Mouse (Mus musculus): ENCODE measurements around the gene Eif5b.
A peak's percentile ranks its signal among the peaks of the same experiment; 100 is the strongest.
"Not testable (repeated sequence)": the region's sequence is repeated elsewhere in the genome, so short reads cannot be mapped to it uniquely, and the experiment has no call there.

Eif5b gene

DNA sequence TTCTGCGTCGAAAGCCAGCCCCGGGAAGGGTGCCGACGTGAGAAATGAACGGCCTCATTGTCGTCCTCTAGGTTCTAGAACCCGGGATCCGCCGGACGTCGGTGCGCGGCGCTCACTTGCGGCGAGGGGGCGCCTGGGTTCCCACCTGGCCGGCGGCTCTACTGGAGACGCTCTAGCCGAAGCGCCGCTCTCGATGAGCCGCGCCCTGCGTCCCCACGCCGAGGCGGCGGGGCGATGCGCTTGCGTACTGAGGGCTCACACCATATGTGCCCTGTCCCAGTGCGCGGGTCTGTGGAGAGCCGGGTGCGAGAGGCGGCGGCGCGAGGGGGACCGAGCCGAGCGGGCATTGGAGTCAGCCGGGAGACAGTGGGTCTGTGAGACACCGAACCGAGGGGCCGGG lies at the start of gene Eif5b, which contains the start of gene Txndc9:
Gene Eif5b, plus strand, starts transcription at position 144 of the 400 bp plus-strand sequence.
Gene Txndc9, minus strand, starts transcription at position 27 of the 400 bp plus-strand sequence.
- DNase-seq (ENCODE audit: extremely low read depth, low read depth), result peak; percentile 81

DNA sequence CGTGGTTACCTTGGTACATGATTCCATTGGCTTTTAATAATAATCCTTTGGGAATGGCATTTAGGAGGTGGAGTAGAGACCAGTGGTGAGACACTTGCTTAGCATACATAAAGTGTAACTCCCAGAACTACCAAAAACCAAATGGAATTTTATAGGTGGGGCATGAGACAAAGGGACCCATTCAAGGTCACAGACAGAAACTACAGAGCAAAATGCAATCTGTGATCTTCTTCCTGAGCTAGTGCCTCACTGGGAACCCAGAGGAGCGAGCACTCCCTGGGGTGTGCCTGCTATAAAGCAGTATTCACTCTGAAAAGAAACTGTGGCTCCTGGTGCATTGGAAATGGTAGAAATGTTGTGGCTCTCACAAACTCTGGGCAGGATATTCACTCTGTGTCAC lies 48.9 kb upstream of the Eif5b start:
- DNase-seq (ENCODE audit: extremely low read depth, low read depth), result no peak

DNA sequence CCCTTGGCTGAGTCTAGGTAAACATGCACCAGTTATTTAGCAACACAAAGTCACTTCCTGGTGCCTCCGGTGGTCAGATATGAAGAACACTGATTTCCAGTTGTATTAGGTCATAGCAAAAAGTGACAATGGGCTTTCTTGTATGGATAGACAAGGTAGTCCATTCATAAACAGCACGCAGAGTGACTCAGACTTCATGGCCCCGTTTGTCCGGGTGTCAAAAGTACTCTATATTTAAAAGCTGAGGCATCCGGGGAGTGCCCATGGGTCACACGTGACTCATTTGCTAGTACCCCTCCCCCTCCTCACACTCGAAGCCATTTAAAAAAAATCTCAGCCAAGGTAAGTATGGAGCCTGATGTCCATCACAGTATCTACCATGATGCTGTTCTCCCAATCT lies 43.0 kb upstream of the Eif5b start:
- no peak for DNase-seq (ENCODE audit: extremely low read depth, low read depth)

DNA sequence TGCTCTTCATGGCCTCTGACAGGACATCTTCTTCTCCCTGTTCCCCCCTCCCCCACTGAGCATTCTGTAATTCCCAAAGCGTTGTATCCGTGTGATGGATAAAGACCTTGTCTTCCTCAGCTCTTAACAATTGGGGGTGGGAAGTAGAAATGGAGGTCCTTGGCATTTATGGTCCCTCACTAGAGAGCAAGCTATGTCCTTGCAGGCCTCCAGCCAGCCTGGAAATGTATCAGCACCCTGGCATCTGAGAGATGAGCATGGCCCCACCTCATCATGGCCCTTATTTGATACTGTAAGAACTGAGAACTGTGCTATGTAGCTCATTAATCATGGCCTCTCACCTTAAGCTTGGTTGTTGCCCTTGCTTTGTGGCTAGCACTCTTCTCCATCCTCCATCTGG lies 42.6 kb upstream of the Eif5b start:
- no peak for DNase-seq (ENCODE audit: extremely low read depth, low read depth)

DNA sequence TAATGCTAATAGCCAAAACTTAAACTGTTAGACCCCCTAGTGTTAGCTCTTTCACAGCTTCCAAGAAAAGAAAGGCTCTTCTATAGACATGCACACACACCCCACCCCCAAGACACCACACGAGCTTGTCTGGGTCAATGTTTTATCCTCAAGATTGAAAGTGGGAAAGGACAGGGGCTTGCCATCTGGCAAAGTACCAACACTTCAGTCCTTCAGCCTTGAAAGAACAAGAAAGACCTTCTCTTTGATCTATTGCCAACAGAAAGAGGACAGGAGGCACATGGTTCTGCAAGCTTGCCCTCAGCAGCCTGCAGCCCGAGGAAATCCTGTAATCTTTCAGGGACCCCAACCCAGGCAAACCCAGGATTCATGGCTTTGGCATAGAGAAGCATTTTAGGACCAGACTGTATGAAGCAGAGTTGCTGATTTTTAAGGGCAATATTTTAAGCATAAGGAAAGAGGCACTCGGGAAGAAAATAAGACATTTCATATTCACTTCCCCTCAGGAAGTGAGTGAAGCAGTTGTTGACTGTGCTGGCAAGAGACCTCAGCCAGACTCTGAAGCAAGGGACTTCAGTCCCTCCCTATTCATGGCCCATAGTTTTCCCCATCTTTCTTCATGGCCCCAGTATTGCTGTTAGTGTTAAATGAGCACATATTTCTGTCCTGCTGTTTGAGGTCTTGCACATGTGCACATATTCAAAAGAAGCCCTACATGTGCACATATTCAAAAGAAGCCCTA lies 40.9 kb upstream of the Eif5b start:
- DNase-seq (ENCODE audit: extremely low read depth, low read depth), result no peak

DNA sequence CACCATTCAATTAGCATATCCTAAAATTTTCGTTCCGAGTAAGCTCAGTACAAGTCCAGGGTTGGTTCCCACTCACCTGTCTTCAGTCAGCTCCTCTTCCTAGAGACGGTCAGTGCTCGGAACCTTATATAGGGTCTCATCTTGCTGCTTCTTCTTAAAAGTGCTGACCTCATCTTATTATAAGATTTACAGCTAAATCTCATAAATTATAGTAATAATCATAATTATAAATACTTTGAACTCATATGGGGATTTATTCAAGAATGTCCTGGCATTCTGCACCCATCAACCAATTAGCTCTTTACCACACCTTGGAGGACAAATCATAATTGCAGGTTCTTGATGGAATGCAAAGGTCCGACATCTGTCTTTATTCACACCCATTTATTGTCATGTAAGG lies 40.2 kb upstream of the Eif5b start, which contains the start of gene Lyg1:
Gene Lyg1, minus strand, starts transcription at position 101 of the 400 bp plus-strand sequence.
- DNase-seq (ENCODE audit: extremely low read depth, low read depth), result no peak

DNA sequence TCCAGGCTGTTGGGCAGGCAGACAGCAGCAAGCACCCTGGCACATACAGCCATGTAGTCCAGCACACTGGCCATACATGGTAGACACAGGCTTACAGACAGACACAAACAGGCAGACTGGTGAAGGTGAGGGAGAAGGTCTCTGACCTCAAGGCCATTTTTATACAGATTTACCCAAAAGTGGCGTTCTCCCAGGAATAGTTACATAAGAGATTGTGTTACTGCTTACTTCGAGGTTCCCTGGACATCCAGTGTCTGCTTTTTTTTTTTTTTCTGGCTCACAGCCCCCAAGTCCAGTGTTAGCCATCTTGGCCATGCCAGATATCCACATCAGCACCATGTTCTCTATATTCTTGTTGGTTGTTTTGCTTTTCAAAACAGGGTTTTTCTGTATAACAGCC lies 39.3 kb upstream of the Eif5b start:
- DNase-seq (ENCODE audit: extremely low read depth, low read depth), result no peak

DNA sequence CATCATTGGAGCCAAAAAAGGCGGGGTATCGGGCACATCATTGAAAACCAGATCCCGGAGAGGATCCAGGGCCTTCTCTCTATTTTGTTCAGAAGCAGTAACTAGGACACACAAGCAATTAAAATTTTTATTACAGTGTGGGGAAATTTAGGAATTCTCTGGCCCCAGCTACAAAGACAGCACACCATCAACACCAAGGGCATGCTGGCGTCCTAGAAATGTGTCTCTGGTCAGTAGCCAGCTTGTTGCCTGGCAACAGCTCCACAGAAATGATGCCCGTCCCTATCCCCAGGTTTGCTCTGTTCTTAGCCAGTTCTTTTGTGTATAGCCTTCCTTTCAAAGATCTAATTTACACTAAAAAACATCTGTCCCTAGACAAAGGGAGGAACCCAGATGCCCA lies 38.3 kb upstream of the Eif5b start:
- no peak for DNase-seq (ENCODE audit: extremely low read depth, low read depth)

DNA sequence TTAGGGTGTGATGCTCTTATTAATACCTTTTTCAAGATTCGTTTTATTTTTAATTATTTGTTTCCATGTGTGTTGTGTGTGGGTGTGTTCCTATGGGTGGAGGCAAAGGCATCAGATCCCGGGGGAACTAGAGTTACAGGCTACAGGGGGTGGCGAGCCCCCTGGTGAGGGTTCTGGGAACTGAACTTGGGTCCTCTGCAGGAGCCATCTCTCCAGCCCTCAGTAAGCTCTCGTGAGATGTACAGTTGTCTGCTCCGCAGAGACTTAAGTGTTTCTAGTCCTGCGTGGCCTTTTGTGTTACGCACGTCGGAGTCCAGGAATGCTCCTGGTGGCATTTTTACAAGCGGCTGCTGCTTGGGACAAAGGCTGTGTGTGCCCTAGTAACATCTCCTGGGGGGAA lies 32.2 kb upstream of the Eif5b start:
- no peak for DNase-seq (ENCODE audit: extremely low read depth, low read depth)

DNA sequence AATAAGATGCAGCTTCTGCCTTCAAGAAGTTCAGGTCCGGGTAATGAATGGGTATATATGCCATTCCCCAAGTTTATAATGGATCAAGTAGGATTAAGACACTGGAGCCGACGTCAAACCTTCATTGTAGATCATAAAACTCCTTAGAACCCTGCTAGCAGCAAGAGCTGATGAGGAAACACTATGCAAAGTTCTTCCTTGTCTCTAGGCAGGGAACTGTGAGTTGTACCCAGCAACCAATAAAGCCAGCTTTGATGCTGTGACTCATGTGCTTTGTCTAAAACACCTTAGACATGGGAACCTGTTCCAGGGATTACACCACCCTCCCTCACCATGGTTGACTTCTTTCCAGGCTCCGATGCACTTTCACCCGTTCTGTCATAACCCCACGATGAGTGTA lies 29.1 kb upstream of the Eif5b start:
- DNase-seq (ENCODE audit: extremely low read depth, low read depth), result no peak

DNA sequence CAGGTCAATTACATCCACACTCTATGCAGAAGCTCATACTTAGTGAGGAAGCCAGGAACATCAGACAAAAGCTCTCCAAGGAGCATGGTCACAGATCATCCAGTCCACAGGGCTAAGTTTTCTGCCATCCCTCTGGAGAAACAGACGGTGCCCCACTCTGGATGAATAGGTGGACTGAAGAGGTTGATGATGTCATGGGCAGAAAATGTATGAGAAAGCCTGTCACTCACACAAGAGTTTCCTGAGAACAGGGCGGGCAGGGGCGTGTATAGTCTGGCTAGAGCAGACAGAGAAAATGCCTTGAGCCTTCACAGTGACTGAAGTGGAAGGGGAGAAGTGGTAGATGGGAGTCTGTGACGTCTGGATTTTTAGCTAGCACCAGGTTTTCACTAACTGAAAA lies 26.3 kb upstream of the Eif5b start:
- DNase-seq (ENCODE audit: extremely low read depth, low read depth), result no peak

DNA sequence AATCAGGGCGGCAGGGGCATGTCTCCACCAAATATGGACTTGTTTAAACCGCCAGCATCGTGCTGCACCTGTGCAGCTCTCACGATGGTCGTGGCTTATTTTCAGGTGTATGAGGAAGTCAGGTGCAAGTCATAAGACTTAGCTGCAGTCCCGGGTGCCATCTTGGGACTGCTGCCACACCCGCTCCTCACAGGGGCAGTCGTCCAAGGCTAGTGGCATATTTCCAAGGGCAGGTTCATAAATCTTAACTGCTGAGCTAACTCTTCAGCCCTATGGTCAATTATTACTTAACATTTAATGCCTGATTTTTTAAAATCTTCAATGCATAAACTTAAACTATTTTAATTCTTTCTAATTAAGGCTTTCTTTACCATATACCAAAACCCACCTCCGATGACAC lies 21.1 kb upstream of the Eif5b start:
- not testable (repeated sequence) for DNase-seq (ENCODE audit: extremely low read depth, low read depth)

DNA sequence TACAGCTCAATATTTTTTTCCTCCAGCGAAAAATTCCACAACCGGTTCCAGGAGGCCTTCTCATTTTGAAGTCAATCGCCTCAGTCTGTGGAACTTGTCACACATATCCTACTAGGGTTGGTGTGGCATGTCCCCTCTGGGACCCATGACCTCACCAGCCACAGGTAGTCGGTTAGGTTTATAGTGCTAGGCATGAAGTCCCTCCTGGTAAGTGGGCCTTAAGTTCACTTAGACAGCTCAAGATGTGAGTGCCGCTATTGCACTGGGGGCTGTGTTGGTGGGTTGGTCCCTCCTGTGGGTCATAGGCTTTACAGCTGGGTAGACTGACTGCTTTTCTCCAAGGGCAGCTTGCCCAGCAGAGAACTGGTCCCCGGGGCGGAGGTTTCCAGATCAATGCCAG lies 20.5 kb upstream of the Eif5b start:
- DNase-seq (ENCODE audit: extremely low read depth, low read depth), result no peak

DNA sequence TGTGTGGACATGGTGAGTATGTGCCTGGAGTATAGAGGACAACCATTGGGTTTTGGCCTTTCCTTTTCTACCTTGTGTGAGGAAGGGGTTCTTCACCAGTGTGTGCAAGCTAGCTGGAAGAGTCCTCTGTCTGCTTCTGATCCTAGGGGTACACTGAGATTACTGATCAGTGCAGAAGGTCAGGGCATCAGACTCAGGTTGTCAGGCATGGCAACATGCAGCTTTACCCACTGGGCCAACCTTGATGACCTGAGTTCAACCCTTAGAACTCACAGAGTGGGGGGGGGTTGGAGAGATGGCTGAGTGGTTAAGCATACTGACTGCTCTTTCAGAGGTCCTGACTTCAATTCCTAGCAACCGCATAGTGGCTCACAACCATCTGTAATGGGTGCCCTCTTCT lies 13.5 kb upstream of the Eif5b start:
- no peak for DNase-seq (ENCODE audit: extremely low read depth, low read depth)

DNA sequence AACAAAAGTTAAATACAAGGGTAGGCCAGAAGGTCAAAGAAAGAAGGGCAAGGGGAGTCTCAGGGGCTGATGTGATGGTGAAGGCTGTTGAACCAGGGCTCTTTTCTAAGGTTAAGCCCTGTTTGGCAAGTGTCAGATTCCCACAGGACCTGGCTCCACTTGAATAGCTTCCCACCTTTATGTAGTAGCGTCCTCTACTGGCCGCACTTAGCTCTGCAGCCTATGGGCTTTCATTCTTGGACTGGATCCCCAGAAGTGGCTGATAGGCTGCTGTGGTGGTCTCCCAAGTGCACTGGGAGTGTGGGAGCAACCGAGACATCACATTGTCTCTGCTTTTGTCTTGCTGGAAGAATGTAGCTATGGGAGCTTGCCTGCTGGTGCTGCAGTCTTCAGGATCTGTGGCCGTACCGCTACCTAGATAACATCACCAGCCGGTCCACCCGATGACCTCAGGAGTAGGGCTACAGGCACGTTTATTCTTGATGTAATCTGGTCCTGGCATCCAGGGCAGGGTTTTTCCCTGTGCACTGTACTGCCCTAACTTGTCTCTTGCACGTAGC lies 12.0 kb upstream of the Eif5b start:
- DNase-seq (ENCODE audit: extremely low read depth, low read depth), result no peak

DNA sequence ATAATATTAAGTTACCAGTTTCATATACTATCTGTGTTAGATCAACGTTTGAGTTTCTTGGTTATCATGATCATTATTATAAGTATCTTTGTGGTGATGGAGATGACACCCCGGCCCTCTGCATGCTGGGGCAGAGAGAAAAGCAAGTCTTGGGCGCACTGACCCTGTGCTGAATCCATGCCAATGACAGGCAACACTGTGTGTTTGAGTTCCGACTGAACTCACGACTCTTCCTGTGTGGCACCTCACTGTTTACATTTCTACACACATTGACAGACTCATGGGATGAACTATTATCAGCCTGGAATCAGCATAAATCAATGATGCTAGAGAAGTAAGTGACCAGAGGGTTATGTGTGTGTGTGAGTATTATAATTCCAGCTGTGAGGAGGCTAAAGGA lies 10.0 kb upstream of the Eif5b start:
- no peak for DNase-seq (ENCODE audit: extremely low read depth, low read depth)

DNA sequence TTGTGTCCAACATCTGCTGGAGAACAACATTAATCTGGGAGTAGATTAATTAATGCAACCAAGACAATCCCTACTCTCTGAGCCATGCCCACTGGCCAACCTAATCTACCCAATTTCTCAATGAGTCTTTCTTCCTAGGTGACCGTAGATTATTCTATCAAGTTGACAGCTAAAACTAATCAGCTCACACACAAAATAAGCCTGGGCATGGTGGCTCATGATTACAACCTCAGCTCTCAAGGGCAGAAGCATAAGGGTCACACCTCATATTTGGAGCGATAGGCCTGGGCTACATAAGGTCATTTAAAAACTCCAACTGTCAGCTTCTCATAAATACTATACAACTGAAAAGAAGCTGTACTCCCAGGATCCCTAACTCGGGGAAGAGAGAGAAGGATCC lies 1.6 kb upstream of the Eif5b start:
- no peak for DNase-seq (ENCODE audit: extremely low read depth, low read depth)

DNA sequence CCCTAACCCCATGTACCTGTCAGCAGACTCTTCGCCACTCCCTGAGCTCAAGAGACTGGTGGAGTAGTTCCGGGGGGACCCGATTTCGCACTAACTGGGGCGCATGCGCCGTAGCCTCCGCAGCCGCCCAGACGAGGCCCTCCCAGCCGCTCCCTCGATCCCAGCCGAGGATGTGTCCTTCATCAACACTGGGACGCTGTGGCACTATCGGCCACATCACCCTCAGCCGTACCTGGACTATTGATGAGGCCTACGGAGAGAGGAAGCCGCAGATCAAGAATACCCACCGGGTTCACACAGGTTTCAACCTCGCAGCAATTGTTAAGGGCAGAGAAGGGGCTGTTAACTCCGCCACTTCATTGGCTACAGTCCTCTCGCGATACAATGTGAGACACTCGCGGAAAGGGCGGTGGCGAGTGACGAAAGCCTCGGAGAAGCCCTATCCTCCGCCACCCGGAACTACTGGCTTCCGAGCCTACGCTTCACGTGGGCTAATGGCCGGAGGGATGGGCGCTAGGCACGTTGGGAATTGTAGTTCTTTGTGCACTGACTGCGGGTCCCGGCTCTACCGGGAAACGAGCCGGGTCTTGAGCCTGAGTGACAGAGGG lies 829 bp upstream of the Eif5b start:
- DNase-seq (ENCODE audit: extremely low read depth, low read depth), result peak; percentile 97

DNA sequence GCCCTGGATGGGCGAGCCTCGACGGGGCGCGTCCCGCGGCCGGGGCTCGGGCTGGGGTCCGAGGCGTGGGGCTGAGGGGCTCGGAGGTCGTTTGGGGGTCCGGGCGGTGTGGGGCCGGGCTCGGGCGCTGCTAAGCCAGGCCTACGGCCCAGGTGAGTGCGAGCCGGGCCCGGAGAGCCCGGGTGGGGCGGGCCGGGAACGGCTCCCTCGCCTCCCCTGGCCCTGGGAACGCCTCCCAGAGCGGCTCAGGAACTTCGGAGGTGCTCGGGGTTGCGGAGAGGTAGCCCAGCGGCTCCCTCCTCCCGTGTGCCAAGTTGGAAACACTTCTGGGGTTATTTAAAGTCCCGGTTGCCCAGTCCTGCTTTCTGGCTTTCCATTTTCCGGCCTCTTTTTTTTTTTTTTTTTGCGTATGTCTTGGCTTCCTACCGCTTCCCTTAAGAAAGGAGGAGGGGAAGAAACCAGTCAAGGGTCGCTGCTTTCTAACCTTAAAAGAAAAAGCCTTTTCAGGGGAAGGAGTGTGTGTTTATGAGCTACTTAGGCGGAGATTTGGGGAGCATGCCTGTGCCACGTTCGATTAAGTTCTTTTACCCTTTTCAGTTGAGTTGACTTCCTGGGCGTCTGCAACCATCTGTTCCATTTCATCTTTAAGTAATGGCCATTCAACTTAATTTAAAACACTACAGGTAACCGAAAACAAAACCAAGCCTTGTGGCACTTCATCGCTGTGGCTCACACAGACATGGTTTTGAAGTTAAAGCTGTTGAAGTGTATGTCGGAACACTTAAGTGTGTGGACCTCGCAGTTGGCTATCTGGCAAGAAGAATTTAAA lies 775 bp downstream of the Eif5b start:
- DNase-seq (ENCODE audit: extremely low read depth, low read depth), result no peak

DNA sequence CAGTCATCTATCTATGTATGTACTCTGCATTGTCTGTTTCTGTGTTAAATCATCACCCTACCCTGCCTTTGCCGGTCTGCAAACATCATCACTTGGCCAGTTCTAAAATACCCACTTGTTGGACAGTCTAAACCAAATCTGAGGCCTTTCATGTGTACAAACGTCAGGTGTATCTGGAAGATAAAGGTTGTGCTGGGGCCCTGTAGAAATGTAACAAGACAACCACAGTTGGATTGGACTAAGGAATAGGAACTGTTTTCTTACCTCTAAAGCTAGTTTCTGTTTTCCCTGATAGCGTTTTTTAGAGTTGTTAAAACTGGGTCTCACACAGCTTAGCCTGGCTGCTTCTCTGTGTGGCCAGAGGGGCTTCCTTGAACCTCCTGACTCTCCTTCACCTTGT lies 1.7 kb downstream of the Eif5b start:
- DNase-seq (ENCODE audit: extremely low read depth, low read depth), result peak; percentile 81

DNA sequence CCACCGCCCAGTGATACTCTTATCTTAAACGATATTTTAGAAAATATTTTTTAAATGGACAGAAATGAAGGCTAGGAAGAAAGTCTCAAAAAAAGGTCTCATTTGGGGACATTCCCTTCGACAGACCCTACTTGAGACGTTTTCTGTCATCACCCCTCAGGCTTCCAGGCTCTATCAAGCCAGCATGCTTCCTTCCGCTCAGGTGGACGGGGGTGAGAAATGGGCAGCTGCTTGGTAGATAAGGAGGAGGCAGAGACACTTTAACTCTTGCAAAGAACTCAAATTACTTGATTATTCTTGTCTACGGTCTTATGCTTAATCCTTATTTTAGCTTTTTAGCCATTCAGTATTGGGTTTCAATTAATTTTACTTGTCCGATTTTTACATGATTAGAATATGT lies 3.0 kb downstream of the Eif5b start:
- peak; percentile 78 for DNase-seq (ENCODE audit: extremely low read depth, low read depth)

DNA sequence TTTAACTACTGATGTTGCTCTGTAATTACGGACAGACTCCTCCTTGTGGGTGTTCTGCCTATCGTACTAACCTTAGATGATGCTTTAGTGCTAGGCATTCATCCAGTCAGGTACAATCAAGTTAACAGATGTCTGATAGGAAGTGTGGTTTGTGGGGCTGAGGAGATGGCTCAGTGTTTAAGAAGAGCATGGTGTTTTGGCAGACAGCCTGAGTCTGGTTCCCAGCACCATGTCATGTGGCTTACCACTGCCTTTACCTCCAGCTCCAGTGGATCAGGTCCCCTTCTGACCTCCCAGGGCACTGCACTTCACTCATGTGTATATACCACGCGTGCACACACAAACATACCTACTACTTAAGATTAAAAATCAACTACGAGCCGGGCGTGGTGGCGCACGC lies 4.1 kb downstream of the Eif5b start:
- DNase-seq (ENCODE audit: extremely low read depth, low read depth), result peak; percentile 51

All from MEL-GATA-1-ER (cell line).